Mouse (Mus musculus): Measurements from ENCODE around the gene Hapln4.

The Hapln4 gene

DNA sequence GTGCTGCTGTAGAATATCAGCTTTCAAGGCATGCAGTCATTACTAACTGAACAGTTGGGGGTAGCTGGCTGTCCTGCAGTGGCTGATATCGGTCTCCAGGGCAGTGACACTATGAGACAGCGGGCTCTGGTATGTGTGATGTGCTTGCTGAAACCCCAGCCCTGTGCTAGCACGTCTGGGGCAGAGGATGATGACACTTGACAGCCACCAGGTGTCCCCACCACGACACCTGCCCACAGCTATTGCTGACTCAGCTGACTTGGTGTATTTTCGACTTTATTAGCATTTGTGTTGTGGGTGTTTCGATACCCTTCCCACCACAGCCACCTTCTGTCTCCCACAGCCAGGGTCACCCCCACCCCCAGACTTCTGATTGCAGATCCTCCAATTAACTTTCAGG is 21.2 kb downstream of the Hapln4 start:
- peak; percentile 36 for DNase-seq

DNA sequence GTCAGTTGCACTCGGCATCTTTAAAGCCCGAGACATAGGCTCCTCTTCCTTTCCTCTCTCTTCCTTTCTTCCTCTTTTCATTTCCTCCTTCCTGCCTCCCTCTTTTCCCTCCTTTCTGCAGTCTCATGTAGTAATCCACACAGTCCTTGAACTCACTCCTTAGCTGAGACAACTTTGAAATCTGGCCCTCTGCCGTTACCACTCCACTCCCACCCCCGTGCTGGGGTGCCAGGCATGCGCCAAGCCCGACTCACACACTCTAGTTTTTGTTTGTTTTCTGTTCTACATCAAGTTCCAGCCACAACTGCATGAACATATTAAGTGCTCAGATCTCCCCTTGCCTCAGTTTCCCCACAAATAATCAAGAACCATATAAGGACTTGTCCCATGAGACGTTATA is 21.7 kb downstream of the Hapln4 start:
- DNase-seq, result no peak

DNA sequence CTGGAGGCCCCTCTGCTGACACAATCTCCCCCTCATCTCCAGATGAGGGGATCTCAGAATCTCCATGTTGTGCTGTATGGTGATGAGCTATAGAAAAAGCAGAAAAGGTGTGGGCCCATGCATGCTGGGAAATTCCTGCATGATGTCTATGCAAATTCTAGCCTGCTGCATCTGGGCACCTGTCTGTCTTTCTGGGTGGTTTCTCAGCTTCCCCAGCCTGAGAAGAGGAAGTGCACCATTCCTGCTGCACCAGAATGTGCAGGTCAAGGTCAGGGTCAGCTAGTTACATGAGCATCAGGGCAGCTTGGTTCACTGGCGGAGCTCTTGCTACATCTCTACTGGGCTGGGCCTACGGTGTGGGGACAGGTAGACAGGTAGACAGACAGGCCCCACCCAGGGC is 27.2 kb downstream of the Hapln4 start:
- no peak for DNase-seq

DNA sequence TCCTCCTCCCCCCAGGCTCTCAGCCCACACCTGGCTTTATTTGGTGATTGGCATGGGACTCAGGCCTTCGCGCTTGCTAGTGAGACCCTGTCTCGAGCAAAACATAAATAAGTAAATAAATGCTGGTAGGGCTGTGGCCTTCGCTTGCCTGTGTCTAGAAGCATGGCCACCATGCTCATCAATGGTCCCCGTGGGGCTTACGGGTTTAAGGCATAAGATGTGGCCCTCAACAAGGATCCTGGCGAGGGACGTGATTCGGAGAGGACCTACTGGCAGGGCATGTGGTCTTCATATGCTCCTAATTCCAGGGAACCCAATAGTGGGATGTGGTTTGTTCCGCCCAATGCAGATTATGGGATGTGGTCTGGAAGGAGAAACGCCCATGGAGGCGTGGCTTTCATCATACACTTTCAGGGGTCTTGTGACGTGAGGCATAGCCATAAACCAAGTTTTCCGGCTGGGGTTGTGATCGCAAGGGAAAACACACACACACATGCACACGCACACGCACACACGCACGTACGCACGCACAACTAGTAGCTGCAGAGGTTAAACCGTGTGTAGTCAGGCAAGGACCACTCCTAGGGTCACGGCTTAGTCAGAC is 28.0 kb downstream of the Hapln4 start:
- no peak for DNase-seq

DNA sequence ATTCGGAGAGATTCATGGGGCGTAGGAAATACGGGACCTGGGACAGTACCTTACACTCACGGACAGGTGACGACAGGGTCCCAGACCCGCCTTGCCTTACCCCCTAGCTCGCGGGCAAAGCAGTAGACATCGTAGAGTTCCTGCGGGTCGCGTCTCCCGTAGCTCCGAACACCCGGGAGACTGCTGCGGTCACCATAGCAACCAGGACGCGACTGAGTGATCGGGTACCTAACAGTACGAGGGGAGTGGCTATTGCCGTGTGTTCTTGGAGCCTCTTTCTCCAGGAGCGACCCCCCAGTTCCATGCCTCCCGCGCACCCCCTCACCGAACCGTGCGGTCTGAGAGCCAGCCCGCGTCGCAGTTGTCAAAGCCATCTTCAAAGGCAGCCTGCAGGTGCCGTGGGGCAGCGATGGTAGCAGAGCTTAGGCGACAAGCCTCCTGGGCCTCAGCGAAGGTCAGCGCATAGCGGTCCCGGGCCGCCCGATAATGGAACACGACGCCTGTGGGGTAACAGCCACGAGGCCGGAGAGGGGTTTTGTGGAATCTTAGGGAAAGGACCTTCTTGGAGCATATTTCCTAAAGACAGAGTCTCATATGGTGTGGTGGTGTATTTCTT is 29.3 kb downstream of the Hapln4 start:
- DNase-seq, result no peak

DNA sequence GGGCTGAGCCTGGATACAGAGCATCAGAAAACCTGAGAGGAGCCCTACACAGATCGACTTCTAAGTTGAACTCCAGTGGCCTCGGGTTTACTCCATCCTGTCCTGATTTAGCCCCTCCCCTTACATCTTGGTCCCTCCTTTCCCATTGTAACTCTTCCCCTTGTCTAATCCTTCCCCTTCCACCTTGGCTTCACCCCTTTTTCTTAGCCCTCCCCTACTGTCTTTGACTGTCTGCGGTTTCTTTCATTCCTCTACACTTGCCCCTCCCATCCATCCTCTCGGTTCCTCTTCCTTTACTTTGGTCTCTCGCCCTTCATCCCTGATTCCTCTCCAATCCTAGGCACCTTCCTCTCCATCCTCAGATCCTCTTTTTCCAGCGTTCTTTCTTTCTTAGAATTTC is 31.2 kb downstream of the Hapln4 start:
- DNase-seq, result no peak

DNA sequence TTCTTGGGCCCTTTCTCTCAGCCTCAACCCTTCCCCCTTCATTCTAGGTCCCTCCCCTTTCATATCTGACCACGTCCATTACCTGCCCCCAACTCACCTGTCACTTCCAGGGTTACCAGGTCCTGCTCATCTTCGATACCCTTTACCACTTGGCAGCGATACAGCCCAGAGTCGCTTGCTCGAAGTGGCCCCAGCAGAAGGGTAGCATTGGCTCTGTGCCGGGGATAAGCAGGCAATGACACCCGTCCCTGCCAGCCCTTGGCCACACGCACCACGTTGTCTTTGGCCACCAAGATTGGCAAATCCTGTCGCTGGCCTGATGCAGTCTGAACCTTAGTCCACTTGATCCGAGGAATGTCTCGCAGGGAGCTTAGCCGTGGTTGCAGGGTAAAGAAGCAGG is 31.6 kb downstream of the Hapln4 start:
- no peak for DNase-seq

DNA sequence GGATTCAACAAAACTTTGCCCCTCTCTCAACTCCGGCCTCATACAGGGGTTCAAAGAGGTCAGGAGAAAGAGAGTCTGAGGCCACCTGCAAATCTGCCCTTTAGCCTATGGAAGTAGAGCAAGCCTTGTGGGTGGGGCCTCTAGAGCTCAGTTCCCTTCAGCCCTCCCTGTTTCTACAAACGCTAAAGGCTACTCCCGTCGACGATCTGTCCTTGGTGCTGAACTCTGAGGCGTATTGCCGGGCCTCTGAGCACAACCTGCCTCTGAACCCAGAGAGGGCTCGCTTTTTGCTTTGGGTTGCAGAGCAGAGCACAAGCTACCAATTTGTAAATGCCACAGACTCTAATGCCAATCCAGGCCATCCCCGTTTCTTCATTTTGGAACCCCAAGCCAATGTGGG is 34.4 kb downstream of the Hapln4 start:
- DNase-seq, result no peak

DNA sequence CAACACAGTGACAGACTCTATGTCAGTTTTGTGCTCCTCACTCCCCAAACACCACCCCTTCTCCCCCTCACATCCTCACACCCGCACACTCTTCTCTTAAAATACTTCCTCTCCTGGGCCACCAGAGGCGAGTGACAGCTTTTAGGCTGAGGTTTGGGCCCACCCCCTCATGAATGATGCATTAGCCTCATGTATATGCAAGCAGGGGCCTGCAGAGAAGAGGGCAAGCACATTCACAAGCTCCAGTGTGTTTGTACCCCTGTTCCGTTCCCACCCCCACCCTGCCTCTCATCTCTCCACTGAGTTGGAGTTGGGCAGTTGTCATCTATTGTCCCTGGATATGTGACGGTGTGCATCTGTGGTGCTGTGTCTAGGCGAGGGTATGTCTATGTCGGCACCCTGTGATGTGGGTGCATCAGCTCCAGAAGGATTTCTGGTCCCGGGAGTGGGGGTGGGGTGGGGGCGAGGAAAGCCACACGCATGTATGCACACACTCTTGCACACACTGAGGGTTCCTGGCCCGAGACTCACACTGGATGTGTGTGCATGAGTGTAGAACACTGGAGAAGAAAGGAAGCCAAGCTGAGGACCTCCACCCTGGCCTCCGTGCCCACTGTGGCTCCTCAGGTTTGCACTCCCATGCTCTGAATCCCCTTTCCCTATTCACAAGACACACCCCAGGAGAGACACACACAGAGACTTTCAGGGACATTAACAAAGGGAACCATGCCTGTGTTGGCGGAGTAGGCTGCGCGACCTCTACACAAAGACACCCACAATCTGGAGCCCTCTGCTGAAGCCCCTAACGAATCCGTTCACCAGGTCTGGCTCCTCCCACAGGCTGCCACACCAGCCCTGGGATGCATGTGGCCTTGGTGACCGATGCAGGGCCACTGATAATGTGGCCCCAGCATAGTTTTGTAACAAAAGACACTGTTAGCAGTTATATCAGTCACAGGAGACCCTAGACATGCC is 35.8 kb downstream of the Hapln4 start:
- DNase-seq, result no peak

DNA sequence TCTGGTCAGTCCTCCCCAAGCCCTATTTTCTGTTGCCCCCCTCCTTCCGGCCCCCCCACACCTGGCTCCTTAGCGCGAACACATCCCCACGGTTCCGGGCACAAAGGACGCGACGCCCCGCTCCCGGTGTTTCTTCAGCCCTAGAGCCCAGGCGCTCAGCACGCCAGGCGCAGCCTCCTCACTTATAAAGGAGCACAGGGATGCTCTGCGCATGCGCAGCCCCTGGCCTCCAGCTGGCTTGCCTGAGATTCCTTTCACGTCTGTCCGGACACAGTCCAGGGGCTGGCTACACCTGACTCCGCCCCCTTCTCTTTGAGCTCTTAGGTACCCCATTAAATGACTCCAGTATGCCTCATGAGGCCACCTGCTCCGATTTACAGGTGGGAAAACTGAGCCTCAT is 37.4 kb downstream of the Hapln4 start, which contains the start of gene Ncan:
Gene Ncan (minus strand): TSS at position 207 of the 400 bp plus-strand sequence.
- DNase-seq, result peak; percentile 56

DNA sequence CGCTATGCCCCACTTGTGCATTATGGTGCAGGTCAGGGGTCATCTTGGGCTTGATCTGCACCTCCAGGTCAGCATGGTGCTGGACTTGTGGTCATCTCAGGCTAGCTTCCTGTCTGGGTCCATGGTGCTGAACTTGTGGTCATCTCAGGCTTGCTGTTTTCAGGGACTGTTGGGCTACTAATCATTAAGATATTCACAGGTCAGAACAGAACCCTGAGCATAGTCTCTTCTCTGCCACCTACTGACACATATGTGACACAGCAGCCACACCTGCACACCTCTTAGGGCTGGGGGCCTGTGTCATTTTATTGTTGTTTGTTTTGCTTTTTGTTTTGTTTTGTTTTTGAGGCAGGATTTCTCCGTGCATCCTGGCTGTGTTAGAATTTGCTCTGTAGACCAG is 39.6 kb downstream of the Hapln4 start:
- no peak for DNase-seq

DNA sequence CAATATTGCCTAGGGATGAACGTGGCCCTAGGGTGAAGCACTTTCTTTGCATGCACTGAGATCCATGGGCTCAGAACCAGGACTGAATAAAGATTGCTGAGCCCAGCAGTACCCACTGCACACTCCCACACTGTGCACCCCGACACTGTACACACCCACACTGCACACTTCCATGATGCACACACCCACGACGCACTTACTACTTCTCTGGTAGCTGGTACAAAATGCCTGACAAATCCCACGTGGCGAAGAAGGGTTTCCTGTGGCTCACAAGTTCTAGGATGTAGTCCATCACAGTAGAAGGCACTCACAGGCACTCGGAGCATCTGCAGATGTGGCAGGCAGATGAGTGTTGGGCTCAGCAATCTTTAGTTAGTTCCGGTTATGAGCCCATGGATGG is 41.7 kb downstream of the Hapln4 start:
- DNase-seq, result no peak

DNA sequence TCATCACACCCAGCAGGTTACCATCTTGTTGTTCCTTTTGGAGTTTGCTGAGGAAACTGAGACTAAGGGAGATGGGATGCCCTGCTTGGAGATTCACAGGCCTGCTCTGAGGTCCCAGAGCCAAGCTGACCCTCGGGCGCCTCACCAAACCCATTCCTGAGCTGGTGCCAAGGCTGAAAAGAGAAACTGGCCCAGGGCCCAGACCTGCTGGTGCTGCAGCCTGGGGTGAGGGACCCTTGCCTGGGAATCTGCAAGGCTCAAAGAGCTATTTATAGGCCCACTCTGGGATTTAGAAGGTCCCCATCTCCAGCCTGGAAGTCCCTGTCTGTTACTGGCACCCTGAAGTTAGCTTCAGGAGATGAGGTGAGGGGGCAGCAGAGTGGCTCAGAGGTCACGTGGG is 45.2 kb downstream of the Hapln4 start:
- peak; percentile 43 for DNase-seq

DNA sequence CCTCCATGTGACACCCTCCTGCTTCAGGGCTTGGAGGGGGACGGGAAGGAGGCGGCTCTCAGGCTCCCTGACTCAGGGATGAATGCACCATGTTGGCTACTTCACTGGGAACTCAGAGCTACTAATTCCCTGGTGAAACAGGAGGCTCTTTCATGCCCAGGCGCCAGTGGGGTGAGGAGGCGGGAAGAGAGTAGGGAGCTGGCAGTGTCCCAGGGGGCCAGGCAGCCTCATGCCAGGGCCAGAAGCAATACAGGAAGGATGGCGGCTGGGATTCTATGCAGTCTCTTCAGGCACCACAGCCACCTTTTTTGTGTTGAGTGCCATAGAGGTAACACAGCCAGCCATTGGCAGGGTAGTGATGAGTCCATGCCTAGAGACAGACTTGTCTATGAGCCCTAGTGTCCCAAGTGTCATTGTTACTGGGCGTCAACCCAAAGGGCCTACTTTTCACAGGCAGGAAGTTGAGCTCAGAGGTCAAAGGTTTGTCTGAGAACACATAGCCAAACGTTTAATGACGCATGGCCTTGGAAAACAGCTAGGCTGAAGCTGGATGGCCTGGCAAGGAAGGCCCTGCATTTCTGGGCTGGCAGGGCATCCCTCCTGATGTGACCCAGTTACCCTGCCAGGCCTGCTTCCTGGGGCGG is 46.2 kb downstream of the Hapln4 start:
- peak; percentile 70 for DNase-seq

DNA sequence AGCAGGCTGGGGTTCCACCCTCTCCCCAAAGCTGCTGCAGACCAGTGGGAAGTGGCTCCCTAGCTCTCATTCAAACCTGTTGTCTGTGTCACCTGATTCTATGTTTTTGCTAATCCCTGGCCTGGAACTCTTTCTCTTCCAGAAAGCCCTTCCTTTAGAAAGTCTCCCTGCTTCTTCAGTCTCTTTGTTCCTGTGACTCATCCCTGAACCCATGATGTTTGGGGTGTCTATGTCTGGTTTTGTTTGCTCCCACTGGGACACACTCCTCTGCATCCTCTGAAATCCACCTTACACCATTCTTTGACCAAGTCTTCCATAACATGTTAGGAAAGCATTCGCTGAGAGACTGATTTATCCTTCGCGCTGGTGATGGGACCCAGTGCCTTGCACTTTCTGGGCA is 46.8 kb downstream of the Hapln4 start:
- DNase-seq, result no peak

DNA sequence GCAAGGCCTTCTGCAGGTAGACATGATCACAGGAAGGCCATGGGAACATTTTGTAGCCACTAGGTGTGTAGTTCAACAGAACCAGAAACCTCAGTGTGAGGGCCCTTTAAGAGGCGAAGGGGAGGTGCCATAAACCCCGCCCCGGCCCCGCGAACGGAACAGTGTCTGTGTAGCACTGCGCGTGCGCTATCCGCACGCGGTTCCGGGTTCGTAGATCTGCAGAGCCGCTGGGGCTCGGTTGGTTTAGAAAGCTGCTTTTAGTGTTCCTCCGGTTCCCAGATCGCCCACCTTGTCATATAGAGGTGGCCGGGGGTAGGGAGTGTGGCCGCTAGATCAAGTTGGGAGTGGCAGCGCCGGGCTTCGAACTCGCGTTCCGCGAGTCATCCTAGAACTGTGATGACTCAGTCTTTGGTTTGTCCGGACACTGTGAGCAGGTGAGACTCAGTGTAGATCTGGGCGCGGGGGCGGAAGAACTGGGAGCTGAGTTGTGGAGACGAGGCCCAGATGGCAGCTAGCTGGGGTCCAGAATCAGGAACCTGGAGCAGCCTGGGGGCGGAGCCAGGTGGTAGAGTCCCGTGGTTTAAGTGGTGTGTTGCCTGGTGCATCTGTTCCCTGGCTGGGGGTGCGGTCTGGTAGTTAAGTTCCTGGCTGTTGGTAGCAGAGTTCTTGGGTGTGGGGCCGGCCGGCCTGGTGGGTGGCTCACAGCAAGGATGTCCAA is 48.1 kb downstream of the Hapln4 start, which contains the start of gene Nr2c2ap:
Gene Nr2c2ap (plus strand): TSS at position 168 of the 718 bp plus-strand sequence.
- peak; percentile 85 for DNase-seq

DNA sequence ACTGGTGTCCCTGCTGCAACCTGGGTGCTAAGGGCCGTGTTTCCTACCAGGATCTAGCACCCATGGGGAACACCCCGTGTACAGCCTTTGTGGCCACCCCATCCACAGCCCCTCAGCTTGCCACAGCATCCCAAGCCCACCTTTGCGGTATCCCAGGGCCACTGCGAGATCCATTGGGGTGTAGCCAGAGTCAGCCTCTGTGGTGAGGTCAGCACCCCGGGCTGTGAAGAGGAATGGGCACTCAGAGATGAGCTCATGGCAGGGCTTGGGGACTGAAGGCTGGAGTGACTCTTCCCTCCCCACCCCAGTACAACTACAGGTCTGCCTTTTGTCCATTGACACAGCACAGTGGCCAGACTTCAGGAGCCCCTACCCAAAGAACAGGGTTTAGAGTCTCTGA is 50.8 kb downstream of the Hapln4 start:
- no peak for DNase-seq

DNA sequence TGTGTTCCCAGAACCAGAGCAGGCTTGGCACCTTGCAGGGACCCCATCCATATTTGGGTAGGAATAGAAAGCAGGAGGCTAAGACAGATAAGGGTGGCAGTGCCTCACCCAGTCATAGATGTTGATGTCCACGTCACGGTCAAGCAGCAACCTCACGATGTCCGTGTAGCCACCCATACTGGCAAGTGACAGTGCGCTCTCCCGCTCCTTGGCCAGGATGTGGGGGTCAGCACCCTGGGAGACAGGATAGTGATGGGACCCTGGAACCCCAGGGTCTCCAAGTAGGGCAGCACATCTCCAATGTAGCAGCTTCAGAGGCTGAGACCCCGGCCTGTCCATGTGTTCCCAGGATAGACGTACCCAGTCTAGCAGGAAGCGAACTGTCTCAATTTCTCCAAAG is 51.7 kb downstream of the Hapln4 start:
- DNase-seq, result no peak

DNA sequence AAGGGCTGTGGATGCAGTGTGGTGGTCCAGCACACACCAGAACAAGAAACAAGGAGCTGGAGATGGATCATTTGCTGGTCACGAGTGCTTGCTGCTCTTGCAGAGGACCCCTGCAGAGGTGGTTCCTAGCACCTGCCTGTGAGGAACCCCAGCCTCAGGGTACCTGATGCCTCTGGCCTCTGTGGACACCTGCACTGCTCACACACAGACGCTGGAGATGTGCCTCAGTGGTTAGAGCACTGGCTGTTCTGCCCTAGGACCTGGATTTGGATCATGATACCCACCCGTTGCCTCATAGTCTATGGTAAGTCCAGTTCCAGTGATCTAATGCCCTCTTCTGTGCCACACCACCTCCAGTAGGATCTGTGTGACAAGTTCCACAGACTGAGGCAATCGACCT is 53.3 kb downstream of the Hapln4 start:
- DNase-seq, result no peak

DNA sequence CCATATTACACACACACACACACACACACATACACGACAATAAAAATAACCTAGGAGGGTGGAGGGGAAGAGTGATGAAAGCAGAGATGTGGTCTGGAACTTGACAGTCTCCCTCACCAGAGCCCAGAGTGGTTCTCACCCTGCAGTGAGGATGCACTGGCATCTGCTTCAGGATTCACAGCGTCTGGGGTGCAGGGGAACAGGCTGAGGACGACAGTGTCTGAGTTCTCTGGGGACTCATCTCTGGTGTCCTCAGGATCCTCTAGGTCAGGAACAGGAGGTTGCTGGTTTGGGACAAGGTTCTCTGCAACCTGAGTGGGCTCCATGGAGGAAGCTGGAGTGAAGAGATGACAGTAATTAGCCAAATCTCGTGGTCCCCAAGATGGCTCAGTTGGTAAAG is 54.6 kb downstream of the Hapln4 start:
- no peak for DNase-seq

DNA sequence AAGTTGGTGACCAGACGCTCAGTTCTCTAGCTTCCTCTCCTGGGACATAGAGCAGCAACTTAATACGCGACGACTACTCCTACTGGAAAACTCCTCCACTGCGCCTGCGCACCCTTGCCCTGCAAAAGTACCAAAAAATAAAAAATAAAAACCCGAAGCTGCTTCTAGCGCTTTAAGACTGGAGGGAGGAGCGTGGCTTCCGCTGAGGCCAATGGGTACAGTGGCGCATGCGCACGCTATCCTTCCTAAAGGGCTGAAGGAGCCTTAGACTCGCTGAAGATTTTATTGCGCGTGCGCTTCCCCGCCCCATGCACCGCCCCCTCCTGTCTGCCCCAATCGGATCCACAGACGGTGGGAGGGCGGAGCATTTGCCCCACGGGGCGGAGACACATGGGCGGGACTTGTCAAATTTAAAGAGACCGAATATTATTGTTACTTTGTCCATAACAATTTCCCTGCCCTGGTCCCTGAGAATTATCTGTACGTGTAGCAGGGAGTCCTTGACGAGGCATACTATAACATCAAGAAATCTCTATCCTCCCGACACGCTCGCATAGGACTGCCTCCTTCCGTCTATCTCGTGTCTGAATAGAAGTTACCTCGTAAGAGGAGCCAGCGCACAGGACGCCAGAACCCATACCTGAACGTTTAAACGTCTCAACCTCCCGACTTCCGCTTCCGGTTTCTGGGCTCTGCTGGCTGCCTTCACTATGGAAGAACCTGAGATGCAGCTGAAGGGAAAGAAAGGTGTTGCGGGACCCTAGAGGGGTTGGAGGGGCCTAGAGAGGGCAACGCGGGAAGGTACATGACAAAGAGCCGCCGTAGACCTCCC is 56.0 kb downstream of the Hapln4 start, which contains the start of the genes Rfxank, Borcs8 and Mef2b:
Gene Rfxank (minus strand): TSS at position 129 of the 832 bp plus-strand sequence.
Gene Borcs8 (plus strand): TSS at position 474 of the 832 bp plus-strand sequence.
Gene Mef2b (plus strand): TSS at position 686 of the 832 bp plus-strand sequence.
- DNase-seq, result peak; percentile 100

All from kidney, adult 9 months (tissue).